Mouse (Mus musculus) c-Kit-positive CD71-positive TER-119-negative erythroid progenitor cells, embryonic 14.5 days (primary cell): Measurements from ENCODE around the gene Ccdc50.
A peak's percentile ranks its signal among the peaks of the same experiment; 100 is the strongest.

Source experiments
- DNase-seq: peaks from one replicate; pipeline ENCODE4 v3.0.0-alpha.2; 2013; ENCODE audit warnings: low read depth

Gene Ccdc50

DNA sequence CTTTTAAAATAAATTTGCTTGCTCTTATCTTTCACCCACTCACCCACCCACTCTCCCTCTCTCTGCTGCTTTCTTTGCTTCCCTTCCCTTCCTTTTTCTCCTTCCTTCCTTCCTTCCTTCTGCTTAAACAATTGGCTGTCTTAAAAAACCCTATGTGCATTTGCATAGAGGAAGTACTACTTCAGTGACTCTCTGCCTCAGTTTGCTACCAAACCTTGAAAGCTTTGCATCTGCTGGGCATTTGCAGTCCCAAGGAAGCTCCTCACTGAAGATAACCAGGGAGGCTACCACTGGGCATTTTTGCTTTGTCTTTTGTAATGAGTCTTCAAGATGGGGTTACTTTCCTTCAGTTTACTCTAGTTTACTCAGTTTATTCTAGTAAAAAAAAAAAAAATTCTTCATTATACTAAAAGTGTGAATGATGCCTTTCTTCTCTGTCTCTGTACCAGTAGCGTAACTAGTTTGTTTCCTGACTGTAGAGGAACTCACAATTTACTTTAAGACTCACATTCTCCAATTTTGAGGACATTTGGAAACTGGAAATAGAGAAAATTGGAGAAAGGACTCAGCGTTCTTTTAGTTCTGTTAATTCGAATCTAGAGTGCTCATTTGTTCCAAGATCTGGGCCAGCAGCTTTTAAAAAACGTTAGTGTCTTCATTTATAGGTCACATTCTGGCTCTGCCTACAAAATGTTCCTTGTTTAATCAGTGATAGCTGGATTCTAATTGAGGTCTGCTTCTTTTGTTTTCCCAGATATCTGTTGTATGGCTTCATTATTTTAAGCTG, 6.8 kb downstream of the Ccdc50 start:
- no peak for DNase-seq

DNA sequence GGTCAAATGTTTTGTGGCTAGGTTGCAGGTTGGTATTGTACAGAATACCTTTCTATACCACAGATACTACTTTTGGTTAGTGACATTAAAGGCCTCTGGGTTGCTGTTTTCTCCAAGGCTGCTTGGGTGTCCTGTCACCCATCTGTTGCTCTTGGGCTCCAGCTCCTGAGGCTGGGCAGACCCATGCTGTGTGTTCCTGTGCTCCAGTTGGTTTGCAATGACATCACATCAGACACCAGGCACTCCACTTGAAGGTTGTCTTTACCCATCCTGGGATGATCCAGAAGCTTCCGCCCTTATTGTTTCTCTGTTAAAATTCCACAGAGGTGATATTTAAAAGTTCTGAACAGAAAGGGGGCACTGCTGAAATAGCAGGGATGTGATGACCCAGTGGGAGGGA, 8.3 kb downstream of the Ccdc50 start:
- no peak for DNase-seq

DNA sequence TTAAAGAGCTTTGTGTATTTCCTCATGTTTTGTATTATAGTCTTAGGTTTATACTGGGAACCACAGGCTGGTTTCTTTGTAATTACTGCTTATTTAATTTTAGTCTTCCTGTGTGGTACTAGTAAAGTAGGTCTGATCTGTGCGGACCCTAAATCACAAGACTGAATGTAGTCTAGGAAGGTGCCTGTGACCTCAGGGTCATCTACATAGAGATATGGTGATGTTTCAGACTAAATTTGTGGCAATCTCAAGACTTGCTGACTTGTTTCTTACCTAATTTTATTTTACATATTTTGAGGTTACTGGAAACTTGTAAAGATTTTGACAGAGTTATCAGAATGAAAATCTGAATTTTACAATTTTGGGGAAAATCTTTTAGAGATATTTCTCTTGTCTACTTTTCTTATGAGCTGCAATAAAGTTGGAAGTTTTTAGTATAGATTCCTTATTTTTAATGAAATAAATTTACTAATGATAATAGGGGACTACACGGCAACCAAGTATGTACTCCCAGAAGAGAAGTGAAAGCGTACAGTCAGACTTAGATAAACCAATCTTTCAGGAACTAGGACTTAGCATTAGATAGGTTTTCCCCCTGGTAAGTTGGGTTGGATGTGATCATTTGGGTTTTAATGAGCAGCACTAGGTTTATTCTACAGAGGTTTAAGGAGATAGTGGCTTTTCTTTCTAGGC, 10.5 kb downstream of the Ccdc50 start:
- no peak for DNase-seq

DNA sequence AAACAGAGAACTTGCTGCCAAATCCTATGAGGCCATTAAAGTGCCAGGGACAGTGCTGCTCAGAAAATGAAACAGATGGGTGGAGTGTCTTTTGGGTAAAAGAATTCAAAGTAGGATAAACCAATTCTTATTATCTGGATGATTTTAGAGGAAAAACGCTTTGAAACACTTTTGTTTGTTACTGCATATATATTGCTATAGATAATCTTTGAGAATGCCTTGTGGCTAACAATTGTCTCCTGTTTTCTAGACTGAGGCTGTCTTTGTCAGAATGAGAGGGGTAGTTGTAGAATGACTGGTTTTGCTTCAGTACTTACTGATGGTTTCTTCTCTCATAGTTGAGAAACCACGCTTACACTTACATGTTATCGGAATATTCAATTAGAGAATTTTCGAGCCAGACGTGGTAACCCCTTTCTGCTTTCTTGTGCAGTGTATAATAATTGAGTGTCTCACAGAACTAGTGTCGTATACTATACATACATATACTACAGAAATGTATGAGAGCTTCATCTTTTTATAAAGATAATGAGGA, 11.1 kb downstream of the Ccdc50 start:
- no peak for DNase-seq

DNA sequence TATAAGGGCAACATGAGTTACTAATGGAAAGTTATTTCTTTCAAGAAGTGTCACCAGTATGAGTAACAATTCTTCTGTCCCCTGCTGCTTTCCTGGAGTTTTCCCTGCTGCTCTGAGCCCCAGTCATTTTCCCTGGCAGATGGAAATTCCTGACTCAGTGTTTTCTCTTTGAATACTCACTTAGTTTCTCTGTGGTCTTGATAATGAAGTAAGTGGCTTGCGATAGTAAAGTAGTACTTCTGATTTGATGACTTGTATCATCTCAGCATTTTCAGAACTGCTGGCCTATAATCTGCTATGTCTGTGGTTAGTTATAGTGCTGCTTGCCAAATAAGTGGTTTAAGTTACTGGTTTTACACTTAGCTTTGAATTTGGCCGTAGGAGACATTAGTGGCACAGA, 12.9 kb downstream of the Ccdc50 start:
- DNase-seq = no peak

DNA sequence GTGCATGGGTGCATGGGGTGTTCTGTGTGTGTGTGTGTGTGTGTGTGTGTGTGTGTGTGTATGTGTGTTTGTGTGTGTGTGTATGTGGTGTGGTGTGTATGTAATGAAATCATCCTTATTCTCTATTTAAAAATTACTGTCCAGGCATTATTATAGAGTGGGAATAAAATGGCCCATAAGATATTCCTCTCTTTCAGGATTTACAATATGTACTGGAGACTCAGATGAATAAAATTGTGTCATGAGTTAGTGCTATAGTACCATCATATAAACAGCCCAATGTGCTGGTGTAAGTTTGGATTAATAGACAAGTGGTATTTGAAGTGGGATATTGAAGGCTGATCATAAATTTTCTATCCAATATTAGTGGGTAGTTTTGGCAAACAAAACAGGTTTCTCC, 15.4 kb downstream of the Ccdc50 start:
- no peak for DNase-seq

DNA sequence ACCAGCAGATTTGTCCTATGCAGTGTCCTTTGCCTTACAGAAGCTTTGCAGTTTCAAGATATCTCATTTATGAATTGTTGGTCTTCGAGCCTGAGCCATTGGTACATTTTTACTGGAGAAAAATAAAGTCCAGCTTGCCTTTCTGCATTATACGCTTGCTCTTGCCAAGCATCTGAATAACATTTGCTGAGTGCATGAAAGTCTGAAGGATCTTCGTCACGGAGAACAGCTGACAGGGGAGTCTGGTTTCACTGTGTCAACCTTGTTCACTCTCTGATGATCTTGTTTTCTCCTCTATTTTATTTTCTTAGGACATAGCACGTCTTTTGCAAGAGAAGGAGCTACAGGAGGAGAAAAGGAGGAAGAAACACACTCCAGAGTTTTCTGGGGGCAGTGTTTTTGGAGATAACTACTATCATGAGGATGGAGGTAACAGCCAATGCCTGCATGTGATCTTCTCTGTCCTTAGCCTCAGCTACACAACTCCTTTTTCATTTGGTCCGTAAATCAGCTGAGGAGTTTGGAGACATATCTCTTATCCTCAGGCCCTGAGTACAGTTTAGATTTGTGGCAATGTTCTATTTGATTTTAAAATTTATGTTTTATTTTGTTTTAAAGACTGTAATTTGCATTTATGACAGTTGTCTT, 28.4 kb downstream of the Ccdc50 start:
- DNase-seq = no peak

DNA sequence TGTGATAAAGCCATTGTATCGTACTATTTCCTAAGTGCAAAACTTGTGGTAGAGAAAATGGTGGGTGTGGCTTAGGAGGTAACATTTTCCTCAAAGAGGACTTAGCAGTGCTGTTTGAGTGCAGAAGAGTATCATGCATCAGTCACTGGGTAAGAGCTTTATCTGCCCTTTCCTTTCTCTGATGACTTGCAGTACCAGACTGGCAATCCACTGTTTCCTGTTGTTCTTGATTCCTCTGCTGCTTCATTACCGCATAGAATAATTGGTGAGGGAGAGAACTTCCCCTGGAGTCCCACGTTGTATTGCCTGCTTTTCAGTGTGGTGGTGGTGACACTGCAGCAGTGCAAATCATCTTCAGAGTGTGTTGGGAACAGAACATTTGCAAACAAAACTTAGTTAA, 29.0 kb downstream of the Ccdc50 start:
- no peak for DNase-seq

DNA sequence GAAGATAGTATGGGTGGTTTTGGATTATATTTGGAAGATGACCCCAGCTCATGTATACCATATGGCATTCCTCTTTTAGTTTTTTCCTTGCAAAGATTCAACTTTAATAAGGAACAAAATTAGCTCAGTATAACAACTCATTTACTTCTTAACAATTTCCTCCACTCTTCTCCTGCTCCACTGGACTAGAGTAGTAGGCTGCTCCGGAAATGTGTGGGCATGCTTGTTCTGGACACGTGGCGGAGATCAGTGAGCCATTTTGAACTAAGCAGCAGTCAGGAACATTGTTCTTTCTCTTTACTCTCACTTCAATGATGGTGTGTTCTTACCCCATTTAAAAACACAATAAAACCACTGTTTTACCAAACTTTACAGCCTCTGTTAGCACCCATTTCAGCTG, 32.3 kb downstream of the Ccdc50 start:
- DNase-seq = no peak

DNA sequence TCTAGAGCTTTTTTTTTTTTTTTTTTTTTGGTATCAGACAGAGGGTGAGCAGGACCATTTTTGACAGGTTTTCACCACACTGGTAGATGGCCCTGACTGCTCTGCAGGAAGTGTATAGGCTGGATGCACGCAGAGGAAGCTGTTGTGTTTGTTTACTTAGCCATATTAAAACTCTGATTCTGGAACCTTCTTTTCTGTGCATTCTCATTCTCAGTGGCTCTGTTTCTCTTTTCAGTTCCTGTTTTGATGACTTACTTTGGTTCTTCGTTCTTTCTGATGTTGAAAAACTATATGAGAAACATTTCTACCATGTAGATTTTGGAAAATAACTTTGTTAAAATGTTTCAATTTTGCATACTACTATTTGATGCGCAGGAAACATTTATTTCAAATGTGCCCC, 46.4 kb downstream of the Ccdc50 start:
- DNase-seq = no peak

DNA sequence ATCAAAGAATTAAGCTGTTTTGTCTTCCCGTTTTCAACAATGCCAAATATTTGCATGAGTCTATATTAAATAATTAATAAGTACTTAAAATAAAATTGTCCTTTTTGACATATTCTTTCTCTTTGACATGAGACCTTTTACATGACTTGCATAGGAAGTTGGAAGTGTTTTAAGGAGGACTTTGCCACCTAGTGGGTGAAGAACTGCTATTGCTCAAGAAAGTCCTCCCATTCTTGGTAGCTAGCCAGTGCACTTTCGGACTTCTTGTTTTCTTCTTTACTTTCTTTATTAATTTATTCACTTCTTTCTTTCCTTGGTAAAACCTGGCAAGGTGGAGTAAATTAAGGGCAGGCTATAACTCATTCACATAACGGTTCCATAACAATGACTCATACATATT, 55.3 kb downstream of the Ccdc50 start:
- no peak for DNase-seq

DNA sequence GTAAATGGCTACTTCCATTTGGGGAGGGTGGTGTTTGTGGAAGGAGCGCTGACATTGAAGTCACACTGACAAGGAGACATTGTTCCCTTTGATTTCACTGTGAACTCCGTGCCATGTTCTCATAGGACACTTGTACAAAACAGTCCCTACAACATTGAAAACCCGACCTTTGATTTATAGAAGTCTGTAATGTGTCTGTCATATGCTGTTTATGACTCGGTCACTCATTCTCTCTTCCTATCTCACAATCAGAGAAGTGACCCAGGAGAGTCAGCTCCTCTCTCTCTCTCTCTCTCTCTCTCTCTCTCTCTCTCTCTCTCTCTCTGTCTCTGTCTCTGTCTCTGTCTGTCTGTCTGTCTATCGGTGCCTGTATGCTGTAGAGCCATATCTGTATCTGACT, 60.7 kb downstream of the Ccdc50 start:
- DNase-seq = no peak

DNA sequence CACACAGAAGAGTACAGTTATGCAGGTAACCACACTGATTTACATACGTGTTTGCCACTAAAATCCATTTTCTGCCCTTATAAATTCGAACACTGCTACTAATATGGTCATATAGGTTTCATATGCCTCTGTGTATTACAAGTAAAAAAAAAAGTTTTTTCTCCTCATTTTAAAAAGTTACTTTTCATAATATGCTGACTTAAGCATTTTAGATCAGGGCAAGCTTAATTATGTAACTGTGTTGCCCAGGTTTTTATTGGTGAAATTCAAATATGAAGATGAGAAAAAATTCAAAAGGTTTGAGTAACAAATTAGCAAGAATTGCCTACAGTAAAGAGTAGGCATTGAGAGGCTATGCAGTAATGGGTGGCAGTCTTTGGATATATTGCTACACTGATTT, 62.0 kb downstream of the Ccdc50 start:
- DNase-seq = no peak

DNA sequence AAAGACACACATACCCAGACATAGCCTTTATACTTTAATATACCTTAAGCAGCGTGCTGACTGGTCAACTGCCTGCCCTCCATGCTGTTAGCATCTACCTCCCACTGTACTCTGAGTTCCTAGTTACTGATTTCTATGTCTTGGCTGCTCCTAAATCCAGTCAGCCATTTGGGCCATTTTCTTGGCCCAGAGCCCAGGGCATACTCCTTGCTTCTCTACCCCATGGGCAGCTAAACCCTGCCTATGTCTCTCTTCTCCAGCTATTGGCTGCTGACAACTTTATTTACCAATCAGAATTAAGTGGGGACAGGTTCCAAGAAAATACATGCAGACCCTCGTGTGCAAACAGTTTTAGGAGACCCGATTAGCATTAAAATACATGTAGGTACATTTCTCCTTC, 64.7 kb downstream of the Ccdc50 start:
- no peak for DNase-seq

DNA sequence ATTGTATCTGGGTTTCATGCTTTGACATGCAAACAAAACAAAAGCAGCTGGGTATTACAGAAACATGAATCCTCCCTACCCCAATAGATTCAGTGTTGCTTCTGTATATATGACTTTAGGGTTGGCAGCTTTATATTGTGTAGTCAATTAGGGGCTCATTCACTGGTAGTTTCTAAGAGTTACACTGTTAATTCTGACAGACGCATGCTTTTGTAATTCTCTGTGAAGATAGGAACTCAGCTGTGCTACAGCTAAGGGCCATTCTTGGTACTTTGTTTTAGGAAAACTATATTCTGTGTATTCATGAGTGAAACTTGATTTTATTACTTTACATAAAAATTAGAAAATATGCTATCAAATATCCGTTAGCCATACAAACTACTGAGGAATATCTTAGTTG, 65.2 kb downstream of the Ccdc50 start:
- DNase-seq = no peak

DNA sequence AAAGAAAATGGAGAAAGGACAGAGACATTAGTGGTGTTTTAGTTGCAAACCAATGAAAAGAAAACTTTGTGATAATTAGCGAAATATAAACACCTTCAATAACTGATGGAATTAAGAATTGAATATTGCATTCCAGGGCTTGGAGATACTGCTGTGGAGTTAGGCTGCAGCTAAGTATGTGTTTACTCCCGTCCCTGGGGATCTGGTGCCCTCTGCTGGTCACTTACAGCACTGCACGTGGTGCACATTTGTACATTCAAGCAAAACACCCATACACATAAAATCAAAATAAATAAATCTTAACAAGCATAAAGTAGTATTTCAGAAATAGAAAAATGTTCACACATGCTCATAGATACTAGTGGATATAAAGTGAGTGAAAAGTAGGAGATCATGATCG, 68.6 kb downstream of the Ccdc50 start:
- DNase-seq = peak; percentile 43

DNA sequence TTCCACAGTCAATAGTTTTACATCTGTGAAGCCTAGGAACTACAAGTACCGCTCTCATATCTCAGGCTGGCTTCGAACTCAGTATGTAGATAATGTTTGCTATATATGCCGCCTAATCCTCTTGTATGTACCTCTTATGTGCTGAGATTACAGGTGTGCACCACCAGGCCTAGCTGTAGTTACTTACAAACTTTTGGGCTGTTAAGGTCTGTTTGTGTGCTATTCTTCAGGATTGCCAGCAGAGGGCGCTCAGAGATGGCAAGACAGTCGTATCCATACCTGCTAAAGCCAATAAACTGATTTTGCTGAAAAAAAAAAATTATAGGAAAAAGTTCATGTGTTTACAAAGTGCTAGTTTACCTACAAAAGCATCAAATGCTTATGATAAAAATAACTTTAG, 80.1 kb downstream of the Ccdc50 start:
- DNase-seq = peak; percentile 11

DNA sequence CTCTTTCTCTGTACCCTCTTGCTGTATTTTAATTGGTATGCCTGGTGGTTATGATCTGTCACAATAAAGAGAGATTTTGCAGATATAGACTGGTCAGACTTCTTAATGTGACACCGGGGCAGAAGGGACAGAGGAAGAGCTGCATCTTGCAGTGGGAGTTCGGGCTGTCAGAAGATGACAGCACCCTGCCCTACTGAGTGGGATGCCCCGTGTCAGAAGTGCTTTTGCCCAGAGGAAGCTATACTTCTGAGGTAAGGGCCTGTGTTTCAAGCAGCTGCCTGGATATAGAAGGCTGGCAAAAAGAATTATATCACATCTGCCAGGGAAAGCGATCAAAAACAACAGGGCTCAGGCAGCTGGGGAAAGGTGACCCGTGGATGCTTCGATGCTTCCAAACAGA, 82.7 kb downstream of the Ccdc50 start:
- DNase-seq = no peak

DNA sequence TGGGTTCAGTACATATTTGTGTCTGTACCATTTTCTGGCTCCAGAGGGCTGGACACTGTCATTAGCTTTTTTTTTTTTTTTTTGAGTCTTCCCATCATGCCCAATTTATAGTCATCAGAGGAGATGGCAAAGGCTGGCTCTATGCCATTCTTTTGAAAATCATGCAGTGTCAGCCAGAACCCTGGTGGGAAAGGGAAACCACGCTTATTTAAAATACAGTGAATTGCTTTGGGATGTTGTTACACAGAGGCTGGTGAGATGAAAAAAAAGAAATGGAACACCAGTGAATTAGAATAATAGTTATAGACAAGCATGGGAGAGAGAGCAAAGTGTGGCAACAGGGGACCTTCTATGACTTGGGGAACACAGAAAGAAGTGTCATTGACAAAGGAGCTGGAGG, 95.2 kb downstream of the Ccdc50 start:
- no peak for DNase-seq
